Mouse (Mus musculus) hindbrain, embryonic 14.5 days (tissue): Measurements from ENCODE around the gene S100a5. TPM values are rescaled to one million over a fixed set of nuclear protein-coding genes. Genes with fewer than 3 reads are reported as not detected.

Experiments
- ATAC-seq: fragments of 200-750 bp; cut with Nextera tagmentation; 2 replicates; pipeline ENCODE4 v1.8.0; 2017; ENCODE audit warnings: moderate number of reproducible peaks, mild to moderate bottlenecking, moderate TSS enrichment, moderate library complexity; ENCODE audit not compliant: low FRiP score
- DNase-seq: peaks from one replicate; pipeline ENCODE4 v3.0.0-alpha.2; 2015; ENCODE audit warnings: low spot score
- H3K27ac ChIP-seq: fragments of 300-500 bp; sonication (generic); 2 replicates; pipeline ENCODE4 v1.5.1; 2014; ENCODE audit warnings: mild to moderate bottlenecking, moderate library complexity
- H3K27me3 ChIP-seq: fragments of 300-500 bp; sonication (generic); 2 replicates; pipeline ENCODE4 v1.6.1; 2014; ENCODE audit warnings: mild to moderate bottlenecking, low read length, mixed read lengths; ENCODE audit not compliant: control insufficient read depth, insufficient read depth
- H3K36me3 ChIP-seq: fragments of 300-500 bp; sonication (generic); replicated peaks from 2 replicates; pipeline ENCODE4 v1.6.1; 2014; ENCODE audit not compliant: control insufficient read depth, insufficient read depth
- H3K4me1 ChIP-seq: fragments of 300-500 bp; sonication (generic); replicated peaks from 2 replicates; pipeline ENCODE4 v1.6.1; 2014; ENCODE audit warnings: antibody characterized with exemption, low read length, mixed read lengths; ENCODE audit not compliant: control insufficient read depth, insufficient read depth
- H3K4me2 ChIP-seq: fragments of 300-500 bp; sonication (generic); replicated peaks from 2 replicates; pipeline ENCODE4 v1.6.1; 2014; ENCODE audit warnings: mild to moderate bottlenecking, moderate library complexity
- H3K4me3 ChIP-seq: fragments of 300-500 bp; sonication (generic); replicated peaks from 2 replicates; pipeline ENCODE4 v1.5.1; 2014; ENCODE audit warnings: mild to moderate bottlenecking, low read length
- H3K9ac ChIP-seq: fragments of 300-500 bp; sonication (generic); 2 replicates; pipeline ENCODE4 v1.6.1; 2014
- H3K9me3 ChIP-seq: fragments of 300-500 bp; sonication (generic); 2 replicates; pipeline ENCODE4 v1.6.1; 2016; ENCODE audit warnings: low read length; ENCODE audit not compliant: control insufficient read depth
- WGBS: fragments of 180-500 bp; shearing (Covaris S2); extraction: QIAGEN DNeasy Blood & Tissue Kit; methylation state at CpG from one replicate; pipeline ENCODE4 v1.1.7; 2014; 5-methylcytosine and 5-hydroxymethylcytosine counted together
- polyA plus RNA-seq: library from polyadenylated mRNA; unstranded; fragments of >200 nt; fragmentation: Nextera tagmentation; extraction: Ambion mirVana; gene quantifications from 2 replicates; pipeline ENCODE4 v1.2.1, GENCODE M21; 2014

S100a5 gene
- polyA plus RNA-seq, 1 experiment from 2014 or later: not detected

DNA sequence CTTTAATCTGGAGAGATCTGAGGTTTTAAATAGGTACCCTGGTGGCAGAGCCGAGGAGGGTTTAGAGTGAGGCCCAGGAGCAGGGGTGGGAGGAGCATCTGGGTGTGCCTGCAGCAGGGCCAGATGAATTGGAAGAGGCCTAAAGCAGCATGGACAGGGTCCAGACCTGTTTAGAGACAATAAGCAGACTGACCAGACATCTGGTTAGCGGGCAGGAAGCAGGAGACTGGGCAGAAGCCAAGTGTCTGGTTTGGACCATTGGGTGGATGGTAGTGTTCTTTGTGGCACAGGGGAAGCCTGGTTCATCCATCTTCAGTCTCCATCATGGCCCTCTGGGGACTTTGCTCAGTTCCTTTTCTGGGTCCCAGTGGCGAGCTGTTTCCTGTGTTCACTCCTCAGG lies 24.4 kb upstream of the S100a5 start:
- ATAC-seq: no peak
- no peak overlapping the region for H3K4me3 ChIP-seq
- no peaks in the 10 kb centered on the region for H3K36me3 ChIP-seq
- no peak overlapping the region for H3K27ac ChIP-seq
- no peak overlapping the region for H3K9ac ChIP-seq
- no peak overlapping the region for H3K4me2 ChIP-seq
- no peaks in the 10 kb centered on the region for H3K9me3 ChIP-seq
- H3K27me3 ChIP-seq: no peaks in the 10 kb centered on the region
- no peak for DNase-seq
- H3K4me1 ChIP-seq: no peaks in the 10 kb centered on the region
- 46% methylated on average over 3 of the region's 3 CpGs for whole genome bisulfite sequencing

DNA sequence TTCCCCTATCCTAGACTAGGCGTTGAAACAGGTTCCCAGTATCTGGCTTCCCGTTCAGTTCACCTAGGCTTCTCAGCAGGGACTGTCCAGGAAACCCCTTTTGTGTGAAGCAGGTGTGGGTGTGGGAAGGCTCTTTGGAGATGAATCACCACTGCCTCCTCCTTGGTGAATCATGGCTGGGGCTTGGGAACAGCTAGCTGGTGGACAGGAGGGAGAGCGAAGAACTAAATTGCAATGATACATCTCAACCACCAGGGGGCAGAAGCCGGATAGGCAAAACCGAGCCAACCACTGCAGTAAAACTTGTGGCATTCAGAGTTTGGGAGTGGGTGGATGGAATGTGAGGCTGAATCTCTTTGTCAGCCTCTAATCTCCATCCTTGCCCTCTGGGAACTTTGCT lies 22.7 kb upstream of the S100a5 start:
- Histone ChIP-seq H3K4me1 (no peaks in the 10 kb centered on the region), H3K27ac (no peak overlapping the region), H3K27me3 (no peaks in the 10 kb centered on the region), H3K36me3 (no peaks in the 10 kb centered on the region), H3K9me3 (no peaks in the 10 kb centered on the region), H3K9ac (no peak overlapping the region), H3K4me2 (no peak overlapping the region), H3K4me3 (no peak overlapping the region)
- ATAC-seq (no peak), DNase-seq (peak; percentile 75)
- 37% methylated on average over 5 of the region's 5 CpGs for WGBS

DNA sequence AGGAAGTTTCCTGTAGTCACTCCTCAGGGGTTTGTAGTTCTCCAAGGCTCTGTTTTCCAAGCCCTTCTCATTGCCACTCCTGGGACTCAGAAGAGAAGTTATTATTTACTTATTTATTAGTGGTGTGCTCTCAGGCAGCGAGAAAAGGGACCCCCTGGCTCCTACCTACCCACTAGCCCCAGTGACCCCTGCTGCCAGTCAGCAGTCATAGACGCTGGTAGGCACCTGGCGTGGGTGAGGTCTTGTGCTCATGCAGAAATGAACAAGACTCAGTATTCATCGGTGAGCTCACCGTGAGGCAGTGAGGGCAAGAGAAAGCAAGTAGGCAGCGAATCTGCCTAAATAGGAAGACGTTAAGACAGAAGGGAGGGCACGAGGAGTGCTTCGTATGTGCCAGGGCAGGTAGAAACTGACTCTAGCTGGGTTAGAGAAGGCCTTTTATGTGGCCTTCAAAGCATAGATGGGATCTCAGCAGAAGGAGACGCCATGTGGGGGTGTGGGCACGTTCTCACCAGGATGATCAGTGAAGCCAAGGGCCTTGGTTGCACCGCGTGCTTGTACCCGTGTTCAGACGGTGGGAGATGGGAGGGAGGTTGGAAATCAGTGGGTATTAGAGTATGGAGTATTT lies 22.2 kb upstream of the S100a5 start:
- Histone ChIP-seq H3K27ac (no peak overlapping the region), H3K9me3 (no peaks in the 10 kb centered on the region), H3K4me3 (no peak overlapping the region), H3K27me3 (no peaks in the 10 kb centered on the region), H3K4me1 (no peaks in the 10 kb centered on the region), H3K9ac (no peak overlapping the region), H3K4me2 (no peak overlapping the region), H3K36me3 (no peaks in the 10 kb centered on the region)
- WGBS: 86% methylated on average over 15 of the region's 15 CpGs
- DNase-seq (no peak), ATAC-seq (no peak)

DNA sequence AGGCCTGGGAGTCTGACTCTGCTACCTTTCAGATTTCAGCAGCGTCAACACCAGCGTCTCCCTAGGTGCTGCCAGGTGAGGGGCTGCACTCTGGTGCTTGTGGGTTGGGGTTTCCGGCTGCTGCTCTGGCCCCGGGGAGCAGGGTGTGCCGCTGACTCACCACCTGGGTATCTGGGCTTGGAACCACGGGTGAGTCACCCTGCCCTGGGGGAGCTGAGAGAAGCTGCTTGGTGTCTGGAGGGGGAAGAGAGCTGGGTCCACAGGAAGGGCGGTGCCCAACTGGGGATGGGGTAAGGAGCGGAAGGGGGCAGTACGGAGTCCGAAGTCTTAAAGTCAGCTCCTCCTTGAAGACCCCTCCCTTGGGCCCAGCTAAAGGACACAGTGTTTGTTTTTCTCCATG lies 21.4 kb upstream of the S100a5 start:
- Histone ChIP-seq H3K4me3 (no peak overlapping the region), H3K4me1 (no peaks in the 10 kb centered on the region), H3K4me2 (no peak overlapping the region), H3K27me3 (no peaks in the 10 kb centered on the region), H3K9me3 (no peaks in the 10 kb centered on the region), H3K27ac (no peak overlapping the region), H3K36me3 (no peaks in the 10 kb centered on the region), H3K9ac (no peak overlapping the region)
- 76% methylated on average over 10 of the region's 10 CpGs for WGBS
- DNase-seq (no peak), ATAC-seq (no peak)

DNA sequence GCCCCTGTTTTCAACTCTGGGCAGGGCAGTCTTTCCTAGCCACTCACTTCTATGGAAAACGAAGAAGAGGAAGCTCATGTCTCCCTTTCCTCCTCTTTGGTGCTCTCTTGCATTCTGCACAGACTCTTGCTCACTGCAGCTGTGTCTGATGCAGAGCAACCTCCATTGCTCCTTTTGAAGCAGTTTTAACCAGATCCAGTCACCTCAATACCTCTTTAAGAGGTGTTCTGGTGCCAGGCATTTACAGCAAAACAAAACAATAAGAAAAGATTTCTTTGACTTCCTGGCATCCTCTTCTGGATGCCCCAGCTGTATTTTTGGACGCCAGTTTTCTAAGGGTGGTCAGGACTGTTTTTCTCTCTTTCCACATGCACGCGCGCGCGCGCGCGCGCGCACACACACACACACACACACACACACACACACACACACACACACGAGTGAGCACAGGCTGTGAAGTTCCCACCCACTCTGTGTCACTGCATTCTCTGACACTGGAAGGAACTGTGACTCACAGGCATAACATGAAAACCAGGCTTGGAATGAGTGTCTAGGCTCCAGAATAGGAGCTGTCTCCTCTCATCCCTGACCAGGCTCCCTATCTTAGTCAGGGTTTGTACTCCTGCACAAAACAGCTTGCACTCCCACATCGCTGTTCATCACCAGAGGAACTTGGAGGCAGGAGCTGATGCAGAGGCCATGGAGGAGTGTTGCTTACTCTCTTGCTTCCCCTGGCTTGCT lies 20.8 kb upstream of the S100a5 start:
- 94% methylated on average over 14 of the region's 14 CpGs for WGBS
- Histone ChIP-seq H3K27me3 (no peaks in the 10 kb centered on the region), H3K4me1 (no peaks in the 10 kb centered on the region), H3K4me2 (no peak overlapping the region), H3K36me3 (no peaks in the 10 kb centered on the region), H3K4me3 (no peak overlapping the region), H3K9ac (no peak overlapping the region), H3K9me3 (no peaks in the 10 kb centered on the region), H3K27ac (no peak overlapping the region)
- no peak for ATAC-seq
- no peak for DNase-seq

DNA sequence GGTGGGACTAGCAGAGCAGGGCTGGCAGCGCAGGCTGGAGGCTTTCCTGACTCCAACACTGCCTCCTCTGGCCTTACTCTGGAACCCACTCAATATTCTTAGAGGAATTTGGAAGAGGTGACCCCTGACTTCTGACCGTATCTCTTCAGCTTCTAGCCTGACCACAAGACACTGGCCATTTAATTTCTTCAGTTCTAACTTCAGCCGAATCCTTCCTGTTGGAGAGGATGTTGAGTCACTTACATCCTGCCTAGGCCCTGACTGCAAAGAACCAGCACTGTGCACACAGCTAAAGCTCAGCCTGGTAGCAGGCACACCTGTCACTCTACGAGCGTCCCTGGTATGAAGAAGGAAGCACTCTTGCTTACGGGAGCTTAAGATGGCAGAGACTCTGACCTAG lies 18.9 kb upstream of the S100a5 start:
- Histone ChIP-seq H3K27ac (no peak overlapping the region), H3K27me3 (no peaks in the 10 kb centered on the region), H3K4me1 (no peaks in the 10 kb centered on the region), H3K4me2 (no peak overlapping the region), H3K36me3 (no peaks in the 10 kb centered on the region), H3K9me3 (no peaks in the 10 kb centered on the region), H3K4me3 (no peak overlapping the region), H3K9ac (no peak overlapping the region)
- 89% methylated on average over 6 of the region's 6 CpGs for WGBS
- ATAC-seq (no peak), DNase-seq (no peak)

DNA sequence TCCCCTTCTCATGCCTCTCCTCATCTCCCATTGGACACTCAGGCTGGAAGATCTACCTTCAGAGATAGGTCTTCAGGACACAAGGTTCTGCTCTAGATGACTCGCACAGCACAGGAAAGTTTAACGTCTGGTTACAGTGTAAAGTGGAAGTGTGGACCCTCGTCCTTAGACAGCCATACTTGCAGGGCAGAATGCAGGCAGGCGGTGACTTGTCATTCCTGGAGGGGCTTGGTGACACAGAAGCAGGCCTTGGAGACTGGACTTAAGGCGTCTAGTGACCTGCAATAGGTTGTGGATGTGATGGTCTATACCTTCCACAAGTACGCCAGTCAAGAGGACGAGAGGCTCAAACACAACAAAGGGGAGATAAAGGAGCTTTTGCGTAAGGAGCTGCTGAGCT lies 18.4 kb upstream of the S100a5 start, which contains the start of gene S100a2:
Gene S100a2 (plus strand): TSS at position 301 of the 400 bp plus-strand sequence.
- 91% methylated on average over 8 of the region's 8 CpGs for WGBS
- no peaks in the 10 kb centered on the region for H3K4me1 ChIP-seq
- no peaks in the 10 kb centered on the region for H3K9me3 ChIP-seq
- no peak within 1 kb of the TSS for H3K4me2 ChIP-seq
- DNase-seq (no peak), ATAC-seq (no peak)
- no peaks in the 10 kb centered on the region for H3K27me3 ChIP-seq
- H3K27ac ChIP-seq: no peak within 1 kb of the TSS
- H3K4me3 ChIP-seq: no peak within 1 kb of the TSS
- no peak within 1 kb of the TSS for H3K9ac ChIP-seq
- no peaks in the 10 kb centered on the region for H3K36me3 ChIP-seq

DNA sequence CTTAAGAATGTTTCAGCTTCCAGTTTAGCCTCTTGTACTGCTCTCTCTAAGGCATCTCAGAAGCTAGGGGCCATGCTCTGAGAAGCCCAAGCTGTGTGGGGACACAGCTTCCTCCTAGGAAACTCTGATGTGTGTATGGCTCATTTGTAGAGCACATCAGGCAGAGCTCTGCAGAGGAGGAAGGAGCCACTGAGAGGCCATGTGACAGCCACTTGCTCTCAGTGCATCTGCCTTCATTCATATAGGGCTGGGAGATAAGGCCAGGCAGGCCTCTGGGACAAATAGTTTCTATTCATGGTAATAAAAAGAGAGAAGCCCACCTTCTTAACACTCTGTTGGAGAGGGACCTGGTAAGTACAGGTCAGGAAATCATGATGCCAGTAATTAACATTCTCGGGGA lies 13.9 kb upstream of the S100a5 start:
- no peak overlapping the region for H3K4me2 ChIP-seq
- H3K36me3 ChIP-seq: no peaks in the 10 kb centered on the region
- DNase-seq (no peak), ATAC-seq (no peak)
- no peaks in the 10 kb centered on the region for H3K9me3 ChIP-seq
- WGBS: 94% methylated on average over 1 of the region's 1 CpGs
- H3K4me3 ChIP-seq: no peak overlapping the region
- H3K4me1 ChIP-seq: no peaks in the 10 kb centered on the region
- no peak overlapping the region for H3K9ac ChIP-seq
- no peaks in the 10 kb centered on the region for H3K27me3 ChIP-seq
- no peak overlapping the region for H3K27ac ChIP-seq

DNA sequence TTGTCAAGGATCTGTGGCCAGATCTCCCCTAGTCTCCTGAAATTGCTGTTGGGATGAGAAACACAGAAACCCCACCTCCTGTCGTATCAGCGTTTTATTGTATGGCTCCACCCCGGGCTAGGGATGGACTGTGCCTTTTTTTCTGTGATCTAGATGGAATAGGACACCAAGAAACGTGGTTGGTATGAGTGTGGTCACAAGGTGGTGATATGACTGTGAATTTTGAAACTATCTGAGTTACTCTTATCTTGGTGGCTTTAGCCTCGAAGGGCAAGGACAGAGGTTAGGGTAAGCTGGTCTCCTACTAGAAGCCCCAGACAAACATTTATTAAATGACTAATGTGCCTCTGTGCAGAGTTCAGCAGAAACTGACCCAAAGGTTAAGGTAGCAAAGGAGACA lies 12.8 kb upstream of the S100a5 start:
- Histone ChIP-seq H3K27me3 (no peaks in the 10 kb centered on the region), H3K4me2 (no peak overlapping the region)
- 75% methylated on average over 5 of the region's 5 CpGs for WGBS

More for the DNA sequence above, 12.8 kb upstream of the S100a5 start:
- Histone ChIP-seq H3K9me3 (no peaks in the 10 kb centered on the region), H3K27ac (no peak overlapping the region), H3K4me3 (no peak overlapping the region), H3K9ac (no peak overlapping the region), H3K4me1 (no peaks in the 10 kb centered on the region), H3K36me3 (no peaks in the 10 kb centered on the region)
- no peak for ATAC-seq
- no peak for DNase-seq
